Mouse (Mus musculus) spleen, adult 2 months (tissue): Measurements from ENCODE around the gene Tmem179.

ENCODE experiments used
- CTCF ChIP-seq: fragments of 200-500 bp; IDR thresholded peaks from 2 replicates; pipeline ENCODE4 v1.5.1; 2011; ENCODE audit warnings: mild to moderate bottlenecking, inconsistent platforms; ENCODE audit not compliant: insufficient read depth, insufficient read length, insufficient replicate concordance; ENCODE audit errors: extremely low read depth
- POLR2A ChIP-seq: fragments of 200-500 bp; IDR thresholded peaks from 2 replicates; pipeline ENCODE4 v1.6.1; 2011; ENCODE audit warnings: low read depth, low read length, inconsistent platforms

DNA sequence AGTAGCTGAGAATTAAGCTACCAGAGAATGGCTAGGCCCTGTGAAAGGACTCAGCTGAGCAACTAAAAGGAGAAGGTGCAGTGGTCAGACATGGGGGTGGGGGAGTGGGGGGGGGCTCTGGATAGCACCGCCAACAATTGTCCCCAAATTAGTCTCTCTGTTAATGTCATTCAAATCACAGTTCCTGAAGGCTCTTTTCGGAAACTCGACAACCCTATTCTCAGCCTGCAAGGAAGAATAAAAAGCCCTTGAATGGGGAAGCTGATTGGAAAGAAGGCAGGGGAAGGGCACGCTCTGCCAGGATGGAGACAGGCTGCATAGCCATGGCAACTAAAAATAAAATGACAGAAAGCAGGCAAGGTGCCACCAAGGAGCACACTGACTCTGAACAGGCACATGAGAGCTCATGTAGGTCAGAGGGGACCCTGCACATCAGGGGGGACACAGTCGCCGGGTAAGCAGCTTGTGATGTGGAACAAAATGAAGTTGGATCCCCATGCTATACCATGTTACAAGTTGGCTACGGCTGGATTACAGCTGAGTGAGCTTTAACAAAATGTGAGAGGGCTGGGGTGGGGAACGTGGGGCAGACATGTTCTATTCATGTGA, 25.0 kb upstream of the Tmem179 start:
- no peak for TF ChIP-seq CTCF
- TF ChIP-seq POLR2A = no peak
